Mouse (Mus musculus) thymus, adult 2 months (tissue): ENCODE measurements around the gene Mpp6. TPM values are rescaled to one million over a fixed set of nuclear protein-coding genes. Genes with fewer than 3 reads are reported as not detected.

Experiments used
- DNase-seq: peaks from one replicate; pipeline ENCODE4 v3.0.0; 2021
- H3K27ac ChIP-seq: fragments of 200-500 bp; 2 replicates; pipeline ENCODE4 v1.5.1; 2012; ENCODE audit warnings: low read length, control low read depth; ENCODE audit not compliant: control insufficient read depth, insufficient read depth
- H3K27me3 ChIP-seq: fragments of 200-500 bp; 2 replicates; pipeline ENCODE4 v1.6.1; 2012; ENCODE audit warnings: mild to moderate bottlenecking, low read length, moderate library complexity, mixed read lengths; ENCODE audit not compliant: control insufficient read depth, insufficient read depth
- H3K36me3 ChIP-seq: fragments of 200-500 bp; 2 replicates; pipeline ENCODE4 v1.6.1; 2012; ENCODE audit warnings: mild to moderate bottlenecking, low read length, moderate library complexity; ENCODE audit not compliant: control insufficient read depth, insufficient read depth
- H3K4me1 ChIP-seq: fragments of 200-500 bp; replicated peaks from 2 replicates; pipeline ENCODE4 v1.6.1; 2012; ENCODE audit warnings: low read length; ENCODE audit not compliant: control insufficient read depth, insufficient read depth
- H3K4me3 ChIP-seq: fragments of 200-500 bp; 2 replicates; pipeline ENCODE4 v1.5.1; 2012; ENCODE audit warnings: mild to moderate bottlenecking, low read length, control low read depth, moderate library complexity; ENCODE audit not compliant: control insufficient read depth, insufficient read depth
- CTCF ChIP-seq: fragments of 200-500 bp; IDR thresholded peaks from 2 replicates; pipeline ENCODE4 v1.5.1; 2012; ENCODE audit warnings: mild to moderate bottlenecking, control low read depth, low read length, moderate library complexity, borderline replicate concordance; ENCODE audit not compliant: control insufficient read depth, poor library complexity, insufficient read depth; ENCODE audit errors: extremely low read depth
- POLR2A ChIP-seq: fragments of 200-500 bp; IDR thresholded peaks from 2 replicates; pipeline ENCODE4 v1.6.1; 2012; ENCODE audit warnings: mild to moderate bottlenecking, low read length, control low read depth, moderate library complexity; ENCODE audit not compliant: control insufficient read depth, poor library complexity, insufficient read depth; ENCODE audit errors: extremely low read depth
- WGBS: fragments of 180-500 bp; shearing (Covaris S2); methylation state at CpG from one replicate; pipeline ENCODE4 v1.1.7; 2018; 5-methylcytosine and 5-hydroxymethylcytosine counted together
- polyA plus RNA-seq: library from polyadenylated mRNA; depleted of rRNA; stranded (reverse); fragments of >200 nt; gene quantifications from 2 replicates; pipeline ENCODE4 v1.2.3, GENCODE M21; 2012; rRNA removed

Mpp6 gene
- polyA plus RNA-seq, 1 experiment = 9.4 TPM

DNA sequence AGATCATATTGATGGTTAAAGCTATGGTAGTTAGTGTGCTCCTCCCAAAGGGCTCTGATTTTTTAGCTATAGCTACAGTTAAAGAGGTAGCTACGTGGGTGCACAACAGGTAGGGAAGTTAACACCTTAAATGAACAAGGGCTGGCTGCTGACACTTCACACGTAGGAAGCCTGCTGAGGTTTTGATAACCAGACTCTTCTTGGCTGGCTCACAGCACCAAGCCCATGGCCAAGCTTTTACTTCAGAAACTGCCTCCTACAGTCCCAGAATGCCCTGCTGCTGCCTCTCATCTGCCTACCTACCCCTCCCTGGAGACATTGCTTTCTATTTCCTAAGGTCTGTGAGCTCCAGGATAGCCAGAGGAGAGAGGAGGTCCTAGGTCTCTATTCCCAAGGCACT lies 127.9 kb downstream of the Mpp6 start:
- WGBS = 69% methylated on average over 2 of the region's 2 CpGs
- Histone ChIP-seq H3K4me3 (no peak overlapping the region), H3K27ac (no peak overlapping the region), H3K4me1 (peaks cover 7% of the 10 kb centered on the region; the same call in 1 of the 2 replicates), H3K36me3 (no peaks in the 10 kb centered on the region), H3K27me3 (no peaks in the 10 kb centered on the region)
- no peak for DNase-seq
- TF ChIP-seq CTCF = no peak

- WGBS = 95% methylated on average over 2 of the region's 2 CpGs
- no peak for TF ChIP-seq POLR2A
- no peak for TF ChIP-seq CTCF
Observed at GRCm38 (mm10) chr6:50239902-50240301, 129.9 kb downstream of the Mpp6 start.

DNA sequence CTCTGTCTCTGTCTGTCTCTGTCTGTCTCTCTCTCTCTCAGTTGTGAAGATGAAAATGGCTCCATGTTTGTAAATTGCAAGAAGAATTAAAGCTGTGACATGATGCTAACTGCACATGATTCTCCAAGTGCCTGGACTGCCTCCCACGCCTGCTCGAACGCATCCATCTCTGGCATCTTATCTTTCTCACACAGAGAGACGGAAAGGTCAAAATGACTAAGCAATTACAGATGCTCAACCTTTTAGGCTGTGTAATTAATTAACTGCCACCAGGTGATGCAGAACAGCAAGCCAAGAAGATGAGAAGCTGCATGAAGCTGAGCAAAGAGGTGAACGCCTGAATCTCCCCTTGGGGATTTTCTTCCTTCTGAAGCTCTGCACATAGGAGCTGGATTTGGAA lies 130.4 kb downstream of the Mpp6 start:
- no peaks in the 10 kb centered on the region for H3K27me3 ChIP-seq
- no peaks in the 10 kb centered on the region for H3K36me3 ChIP-seq
- no peak for DNase-seq
- WGBS = 96% methylated on average over 5 of the region's 5 CpGs
- no peak overlapping the region for H3K4me3 ChIP-seq
- TF ChIP-seq POLR2A (no peak), CTCF (no peak)
- H3K4me1 ChIP-seq = peaks cover 7% of the 10 kb centered on the region; the same call in 1 of the 2 replicates
- no peak overlapping the region for H3K27ac ChIP-seq

More at GRCm38 (mm10) chr6:50239902-50240301, 129.9 kb downstream of the Mpp6 start:
- H3K4me3 ChIP-seq = no peak overlapping the region
- no peak for DNase-seq
- H3K27ac ChIP-seq = no peak overlapping the region
- no peaks in the 10 kb centered on the region for H3K36me3 ChIP-seq
- peaks cover 7% of the 10 kb centered on the region; the same call in 1 of the 2 replicates for H3K4me1 ChIP-seq
- no peaks in the 10 kb centered on the region for H3K27me3 ChIP-seq

DNA sequence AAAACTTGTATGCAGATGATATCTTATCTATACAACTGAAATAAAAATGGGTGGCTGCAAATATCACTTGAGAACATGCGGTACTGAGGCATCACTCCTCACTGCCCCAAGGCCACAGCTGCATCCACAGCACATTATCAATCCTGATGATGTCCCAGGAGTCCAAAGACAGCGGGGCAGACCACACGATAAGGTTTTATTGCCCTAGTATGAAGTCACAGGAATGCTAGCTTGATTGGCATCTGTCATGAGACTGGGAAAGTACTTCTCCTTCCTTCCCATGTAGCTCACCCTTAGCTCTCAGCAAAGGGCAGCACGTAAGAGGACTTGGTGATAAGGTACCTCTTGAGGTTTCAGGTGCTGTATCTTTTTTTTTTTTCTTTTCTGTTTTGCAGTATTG lies 134.1 kb downstream of the Mpp6 start:
- Histone ChIP-seq H3K4me3 (no peak overlapping the region), H3K27me3 (no peaks in the 10 kb centered on the region), H3K4me1 (peaks cover 9% of the 10 kb centered on the region), H3K27ac (no peak overlapping the region), H3K36me3 (no peaks in the 10 kb centered on the region)
- DNase-seq = no peak
- TF ChIP-seq POLR2A (no peak), CTCF (no peak)
- 94% methylated on average over 4 of the region's 4 CpGs for WGBS

DNA sequence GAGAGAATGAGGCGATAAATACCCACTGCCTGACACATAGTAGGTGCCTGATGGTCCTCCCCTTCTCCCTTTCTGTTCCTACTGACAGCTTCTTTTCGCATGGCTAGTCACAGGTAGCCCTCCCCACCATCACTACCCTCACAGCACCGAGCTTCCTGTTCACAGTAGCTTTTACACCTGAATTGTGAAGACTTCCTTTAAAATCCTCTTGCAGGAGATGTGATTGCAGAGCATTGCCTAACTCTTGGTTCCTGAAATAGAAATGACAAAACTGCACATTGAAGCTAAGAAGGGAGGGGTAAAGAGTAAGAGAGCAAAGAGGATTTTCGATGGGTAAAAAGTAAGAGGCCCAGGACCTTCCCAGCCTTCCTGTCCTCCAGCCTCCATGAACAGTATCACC lies 134.9 kb downstream of the Mpp6 start:
- H3K27me3 ChIP-seq = no peaks in the 10 kb centered on the region
- no peak for DNase-seq
- no peak overlapping the region for H3K4me3 ChIP-seq
- WGBS = 47% methylated on average over 4 of the region's 4 CpGs
- H3K36me3 ChIP-seq = no peaks in the 10 kb centered on the region
- no peak overlapping the region for H3K27ac ChIP-seq
- H3K4me1 ChIP-seq = peaks cover 9% of the 10 kb centered on the region
- TF ChIP-seq POLR2A (no peak), CTCF (no peak)

- H3K4me3 ChIP-seq = no peak overlapping the region
- TF ChIP-seq CTCF = no peak
- TF ChIP-seq POLR2A = no peak
- 6% methylated on average over 2 of the region's 2 CpGs for WGBS
- no peaks in the 10 kb centered on the region for H3K36me3 ChIP-seq
- H3K4me1 ChIP-seq = peaks cover 4% of the 10 kb centered on the region
- DNase-seq = peak; percentile 18
- no peaks in the 10 kb centered on the region for H3K27me3 ChIP-seq
- H3K27ac ChIP-seq = no peak overlapping the region
Observed at GRCm38 (mm10) chr6:50247356-50247755, 137.3 kb downstream of the Mpp6 start.

DNA sequence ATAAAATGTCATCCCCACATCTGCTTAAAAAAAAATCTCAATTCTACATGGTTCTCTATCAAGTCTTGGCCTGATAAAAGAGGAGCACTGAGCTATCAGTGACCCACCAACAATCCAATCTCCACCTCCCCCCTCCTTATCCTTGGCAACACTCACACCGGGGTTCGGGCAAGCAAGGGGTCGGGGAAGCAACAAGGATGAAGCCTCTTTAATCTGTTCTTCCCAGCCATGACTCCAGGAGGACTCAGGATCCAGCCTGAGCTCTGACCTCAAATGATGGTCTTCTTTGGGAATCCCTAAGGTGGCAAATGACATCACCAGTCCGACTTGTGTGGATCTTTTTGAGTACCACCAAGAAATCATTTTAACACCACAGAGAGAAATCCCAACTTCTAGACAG lies 137.8 kb downstream of the Mpp6 start:
- DNase-seq = no peak
- TF ChIP-seq CTCF (no peak), POLR2A (no peak)
- no peaks in the 10 kb centered on the region for H3K27me3 ChIP-seq
- no peak overlapping the region for H3K4me3 ChIP-seq
- no peaks in the 10 kb centered on the region for H3K36me3 ChIP-seq
- peaks cover 7% of the 10 kb centered on the region for H3K4me1 ChIP-seq
- 96% methylated on average over 4 of the region's 4 CpGs for WGBS
- H3K27ac ChIP-seq = no peak overlapping the region

Other genes starting within 250 kb of the Mpp6 start
- gene Gsdme, start 153.6 kb downstream of the Mpp6 start, polyA plus RNA-seq = 0.59 and 0.89 TPM in 2 replicates